Mouse (Mus musculus): Measurements from ENCODE around the gene Xrcc1.
"Not testable (repeated sequence)": the region's sequence is repeated elsewhere in the genome, so short reads cannot be mapped to it uniquely, and the experiment has no call there.

The Xrcc1 gene

GRCm38 (mm10) chr7:24546068-24546614, at the start of gene Xrcc1, which contains the start of gene Pinlyp:
Xrcc1 (plus strand) TSS chr7:24546289.
Pinlyp (minus strand) TSS chr7:24546118.
- no peak for DNase-seq

- DNase-seq = peak; percentile 46
Observed at GRCm38 (mm10) chr7:24499856-24500577, 46.1 kb upstream of the Xrcc1 start.

- peak; percentile 34 for DNase-seq
Observed at GRCm38 (mm10) chr7:24500929-24501328, 45.2 kb upstream of the Xrcc1 start.

- peak; percentile 29 for DNase-seq
Observed at GRCm38 (mm10) chr7:24501492-24501891, 44.6 kb upstream of the Xrcc1 start.

GRCm38 (mm10) chr7:24504004-24504403, 42.1 kb upstream of the Xrcc1 start:
- DNase-seq = no peak

GRCm38 (mm10) chr7:24504868-24505267, 41.2 kb upstream of the Xrcc1 start:
- DNase-seq = no peak

- DNase-seq = no peak
Observed at GRCm38 (mm10) chr7:24505447-24506064, 40.5 kb upstream of the Xrcc1 start.

GRCm38 (mm10) chr7:24506065-24506459, 40.0 kb upstream of the Xrcc1 start:
- DNase-seq = peak; percentile 23

- peak; percentile 72 for DNase-seq
Observed at GRCm38 (mm10) chr7:24506476-24506837, 39.6 kb upstream of the Xrcc1 start.

GRCm38 (mm10) chr7:24506838-24507725, 39.0 kb upstream of the Xrcc1 start, which contains the start of gene Zfp428:
Zfp428 (plus strand) TSS chr7:24507006.
- DNase-seq = peak; percentile 91

GRCm38 (mm10) chr7:24507726-24508114, 38.4 kb upstream of the Xrcc1 start:
- no peak for DNase-seq

GRCm38 (mm10) chr7:24512355-24512754, 33.7 kb upstream of the Xrcc1 start, which contains the start of gene AC161166.1:
AC161166.1 (minus strand) TSS chr7:24512455.
- no peak for DNase-seq

- DNase-seq = not testable (repeated sequence)
Observed at GRCm38 (mm10) chr7:24516319-24516718, 29.8 kb upstream of the Xrcc1 start.

- no peak for DNase-seq
Observed at GRCm38 (mm10) chr7:24517077-24517476, 29.0 kb upstream of the Xrcc1 start.

- DNase-seq = no peak
Observed at GRCm38 (mm10) chr7:24517654-24518053, 28.4 kb upstream of the Xrcc1 start.

- DNase-seq = no peak
Observed at GRCm38 (mm10) chr7:24519130-24519529, 27.0 kb upstream of the Xrcc1 start.

GRCm38 (mm10) chr7:24520054-24520453, 26.0 kb upstream of the Xrcc1 start:
- DNase-seq = not testable (repeated sequence)

GRCm38 (mm10) chr7:24522805-24523204, 23.3 kb upstream of the Xrcc1 start:
- DNase-seq = no peak

GRCm38 (mm10) chr7:24523723-24524122, 22.4 kb upstream of the Xrcc1 start:
- no peak for DNase-seq

- no peak for DNase-seq
Observed at GRCm38 (mm10) chr7:24524978-24525377, 21.1 kb upstream of the Xrcc1 start.

- DNase-seq = no peak
Observed at GRCm38 (mm10) chr7:24525686-24526420, 20.2 kb upstream of the Xrcc1 start.

GRCm38 (mm10) chr7:24528861-24529260, 17.2 kb upstream of the Xrcc1 start:
- DNase-seq = no peak

Data from kidney, adult 18-20 months (tissue).